Mouse (Mus musculus) lung, embryonic 15.5 days (tissue): ENCODE data around the gene Fbxo7. TPM values are rescaled to one million over a fixed set of nuclear protein-coding genes. Genes with fewer than 3 reads are reported as not detected.

Source experiments
- ATAC-seq: fragments of 200-750 bp; cut with Nextera tagmentation; 2 replicates; pipeline ENCODE4 v1.8.0; 2017; ENCODE audit warnings: moderate number of reproducible peaks, borderline replicate concordance; ENCODE audit not compliant: low FRiP score, low TSS enrichment; ENCODE audit errors: extremely low read depth
- H3K27ac ChIP-seq: fragments of 300-500 bp; sonication (generic); 2 replicates; pipeline ENCODE4 v1.5.1; 2015; ENCODE audit warnings: moderate library complexity, mild to moderate bottlenecking, inconsistent platforms
- H3K27me3 ChIP-seq: fragments of 300-500 bp; sonication (generic); 2 replicates; pipeline ENCODE4 v1.6.1; 2015; ENCODE audit warnings: inconsistent platforms
- H3K36me3 ChIP-seq: fragments of 300-500 bp; sonication (generic); 2 replicates; pipeline ENCODE4 v1.6.1; 2015; ENCODE audit warnings: inconsistent platforms
- H3K4me1 ChIP-seq: fragments of 300-500 bp; sonication (generic); 2 replicates; pipeline ENCODE4 v1.6.1; 2015; ENCODE audit warnings: inconsistent platforms
- H3K4me2 ChIP-seq: fragments of 300-500 bp; sonication (generic); 2 replicates; pipeline ENCODE4 v1.6.1; 2015; ENCODE audit warnings: inconsistent platforms, mild to moderate bottlenecking, moderate library complexity
- H3K4me3 ChIP-seq: fragments of 300-500 bp; sonication (generic); 2 replicates; pipeline ENCODE4 v1.5.1; 2015; ENCODE audit warnings: mild to moderate bottlenecking, inconsistent platforms
- H3K9ac ChIP-seq: fragments of 300-500 bp; sonication (generic); 2 replicates; pipeline ENCODE4 v1.6.1; 2015; ENCODE audit warnings: inconsistent platforms
- H3K9me3 ChIP-seq: fragments of 300-500 bp; sonication (generic); 2 replicates; pipeline ENCODE4 v1.6.1; 2016; ENCODE audit warnings: inconsistent platforms
- WGBS: fragments of 180-500 bp; shearing (Covaris S2); methylation state at CpG from one replicate; pipeline ENCODE4 v1.1.7; 2015; 5-methylcytosine and 5-hydroxymethylcytosine counted together
- polyA plus RNA-seq: library from polyadenylated mRNA; unstranded; fragments of >200 nt; fragmentation: Nextera tagmentation; extraction: Ambion mirVana; gene quantifications from 2 replicates; pipeline ENCODE4 v1.2.1, GENCODE M21; 2015

Gene Fbxo7
- polyA plus RNA-seq, 1 experiment from 2014 or later: 22.9 TPM

- no peak overlapping the region for H3K27ac ChIP-seq
- H3K4me1 ChIP-seq: no peaks in the 10 kb centered on the region
- H3K36me3 ChIP-seq: no peaks in the 10 kb centered on the region
- no peak overlapping the region for H3K9ac ChIP-seq
- WGBS: 82% methylated on average over 3 of the region's 3 CpGs
- no peak for ATAC-seq
- H3K4me3 ChIP-seq: no peak overlapping the region
- no peaks in the 10 kb centered on the region for H3K27me3 ChIP-seq
- no peak overlapping the region for H3K4me2 ChIP-seq
- no peaks in the 10 kb centered on the region for H3K9me3 ChIP-seq
These were observed 78.6 kb downstream of the Fbxo7 start for GRCm38 (mm10) chr10:86100281-86100851.

Other genes with a start within 250 kb of the Fbxo7 start
- gene Pwp1, start 192.5 kb upstream of the Fbxo7 start, polyA plus RNA-seq: 87.2 and 87.3 TPM in 2 replicates
- gene Prdm4, start 104.8 kb upstream of the Fbxo7 start, polyA plus RNA-seq: 13.8 and 14.1 TPM in 2 replicates
- gene Ascl4, start 94.3 kb upstream of the Fbxo7 start, polyA plus RNA-seq: 0.19 and 0.33 TPM in 2 replicates
- gene Rtcb, start 64.1 kb upstream of the Fbxo7 start, polyA plus RNA-seq: 194 and 196 TPM in 2 replicates
- 0.13 and 0.22 TPM in 2 replicates for gene Bpifc, start 10.1 kb upstream of the Fbxo7 start, polyA plus RNA-seq